Mouse (Mus musculus) C2C12 (cell line): Measurements from ENCODE around the gene Olfr270.

Experiments
- CEBPB ChIP-seq: IDR thresholded peaks from one replicate; pipeline ENCODE4 v1.6.1; 2011; ENCODE audit warnings: low read depth, mild to moderate bottlenecking, control low read depth, moderate library complexity
- CTCF ChIP-seq: IDR thresholded peaks from one replicate; pipeline ENCODE4 v1.5.1; 2011; ENCODE audit not compliant: control insufficient read depth, insufficient read depth, insufficient read length
- FOSL1 ChIP-seq: IDR thresholded peaks from one replicate; pipeline ENCODE4 v1.8.0; 2011; ENCODE audit warnings: mild to moderate bottlenecking, low read length; ENCODE audit not compliant: poor library complexity, insufficient read depth, severe bottlenecking
- MAX ChIP-seq: IDR thresholded peaks from one replicate; pipeline ENCODE4 v1.6.1; 2011; ENCODE audit warnings: mild to moderate bottlenecking, control low read depth
- MYOD1 ChIP-seq: IDR thresholded peaks from one replicate; pipeline ENCODE4 v1.6.1; 2011; ENCODE audit warnings: low read depth; ENCODE audit not compliant: control insufficient read depth, insufficient read length
- MYOG ChIP-seq: IDR thresholded peaks from one replicate; pipeline ENCODE4 v1.6.1; 2011; ENCODE audit not compliant: control insufficient read depth, insufficient read length; ENCODE audit errors: extremely low read depth
- USF1 ChIP-seq: IDR thresholded peaks from one replicate; pipeline ENCODE4 v1.6.1; 2011; ENCODE audit warnings: low read depth, mild to moderate bottlenecking, control low read depth, moderate library complexity

- TF ChIP-seq MAX (no peak), USF1 (no peak), MYOG (no peak), CTCF (no peak), CEBPB (no peak), MYOD1 (no peak), FOSL1 (no peak)
Measured at GRCm38 (mm10) chr4:52985216-52985615, 20.9 kb downstream of the Olfr270 start.
